Mouse (Mus musculus) testis, adult 2 months (tissue): Measurements from ENCODE around the gene Ssbp3. TPM values are rescaled to one million over a fixed set of nuclear protein-coding genes. Genes with fewer than 3 reads are reported as not detected.

Experiments used
- H3K27ac ChIP-seq: fragments of 200-500 bp; 2 replicates; pipeline ENCODE4 v1.5.1; 2012; ENCODE audit warnings: low read depth, low read length; ENCODE audit not compliant: control insufficient read depth, insufficient read depth
- H3K27me3 ChIP-seq: fragments of 200-500 bp; 2 replicates; pipeline ENCODE4 v1.6.1; 2012; ENCODE audit warnings: mild to moderate bottlenecking, low read length, moderate library complexity; ENCODE audit not compliant: control insufficient read depth, insufficient read depth
- H3K36me3 ChIP-seq: fragments of 200-500 bp; 2 replicates; pipeline ENCODE4 v1.6.1; 2012; ENCODE audit warnings: mild to moderate bottlenecking, low read length; ENCODE audit not compliant: control insufficient read depth, insufficient read depth
- H3K4me1 ChIP-seq: fragments of 200-500 bp; 2 replicates; pipeline ENCODE4 v1.6.1; 2012; ENCODE audit warnings: low read length; ENCODE audit not compliant: control insufficient read depth, insufficient read depth
- H3K4me3 ChIP-seq: fragments of 200-500 bp; 2 replicates; pipeline ENCODE4 v1.5.1; 2012; ENCODE audit warnings: low read depth, mild to moderate bottlenecking, low read length, moderate library complexity, mixed read lengths; ENCODE audit not compliant: control insufficient read depth
- CTCF ChIP-seq: fragments of 200-500 bp; IDR thresholded peaks from 2 replicates; pipeline ENCODE4 v1.5.1; 2012; ENCODE audit warnings: low read depth, mild to moderate bottlenecking, inconsistent platforms, low read length, moderate library complexity; ENCODE audit not compliant: control insufficient read depth, insufficient read depth, insufficient replicate concordance
- POLR2A ChIP-seq: fragments of 200-500 bp; IDR thresholded peaks from 2 replicates; pipeline ENCODE4 v1.6.1; 2012; ENCODE audit warnings: low read depth, mild to moderate bottlenecking, inconsistent platforms, low read length, moderate library complexity; ENCODE audit not compliant: control insufficient read depth
- polyA plus RNA-seq: library from polyadenylated mRNA; depleted of rRNA; stranded (reverse); fragments of >200 nt; gene quantifications from 2 replicates; pipeline ENCODE4 v1.2.3, GENCODE M21; 2012

The Ssbp3 gene
- polyA plus RNA-seq, 1 experiment, result 38.3 TPM

DNA sequence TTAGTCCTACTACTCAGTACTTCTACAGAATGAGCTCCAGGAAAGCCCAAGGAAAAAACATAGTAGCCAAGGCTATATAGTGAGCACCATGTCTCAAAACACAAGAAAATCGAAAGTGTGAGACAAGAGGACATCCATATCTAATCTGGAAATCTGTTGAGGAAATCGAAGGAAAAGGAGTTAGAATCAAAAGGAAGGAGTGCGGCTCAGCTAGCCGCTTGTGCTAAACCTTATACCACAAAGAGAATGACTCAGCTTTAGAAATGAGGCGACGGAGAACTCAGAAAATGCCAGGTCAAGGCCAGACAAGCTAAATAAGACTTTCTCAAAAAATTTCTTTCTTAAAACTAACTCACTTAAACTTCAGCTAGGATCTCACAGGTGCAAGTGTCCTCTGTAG is 131.8 kb downstream of the Ssbp3 start:
- TF ChIP-seq CTCF, result no peak
- TF ChIP-seq POLR2A, result no peak
- H3K27me3 ChIP-seq, result no peaks in the 10 kb centered on the region
- H3K4me3 ChIP-seq, result no peak overlapping the region
- no peaks in the 10 kb centered on the region for H3K4me1 ChIP-seq
- no peaks in the 10 kb centered on the region for H3K36me3 ChIP-seq
- H3K27ac ChIP-seq, result no peak overlapping the region

DNA sequence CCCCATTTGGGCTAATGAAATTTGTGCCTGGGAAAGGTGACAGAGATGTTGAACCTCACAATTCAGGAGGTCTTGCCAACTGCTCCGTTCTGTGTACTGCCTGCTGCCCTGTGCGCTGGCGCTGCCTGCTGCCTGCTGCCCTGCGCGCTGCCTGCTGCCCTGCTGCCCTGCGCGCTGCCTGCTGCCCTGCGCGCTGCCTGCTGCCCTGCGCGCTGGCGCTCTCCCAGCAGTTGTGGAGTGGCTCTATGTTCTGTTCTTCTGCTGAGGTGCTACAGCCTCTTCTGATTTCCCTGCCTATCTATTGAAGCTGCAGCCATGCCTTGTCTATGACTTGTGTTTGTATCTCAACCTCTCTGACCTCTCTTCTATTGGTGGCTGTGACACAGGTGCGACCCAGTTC is 134.7 kb downstream of the Ssbp3 start:
- H3K4me1 ChIP-seq, result no peaks in the 10 kb centered on the region
- H3K36me3 ChIP-seq, result no peaks in the 10 kb centered on the region
- TF ChIP-seq CTCF (no peak), POLR2A (no peak)
- no peak overlapping the region for H3K27ac ChIP-seq
- no peak overlapping the region for H3K4me3 ChIP-seq
- no peaks in the 10 kb centered on the region for H3K27me3 ChIP-seq

DNA sequence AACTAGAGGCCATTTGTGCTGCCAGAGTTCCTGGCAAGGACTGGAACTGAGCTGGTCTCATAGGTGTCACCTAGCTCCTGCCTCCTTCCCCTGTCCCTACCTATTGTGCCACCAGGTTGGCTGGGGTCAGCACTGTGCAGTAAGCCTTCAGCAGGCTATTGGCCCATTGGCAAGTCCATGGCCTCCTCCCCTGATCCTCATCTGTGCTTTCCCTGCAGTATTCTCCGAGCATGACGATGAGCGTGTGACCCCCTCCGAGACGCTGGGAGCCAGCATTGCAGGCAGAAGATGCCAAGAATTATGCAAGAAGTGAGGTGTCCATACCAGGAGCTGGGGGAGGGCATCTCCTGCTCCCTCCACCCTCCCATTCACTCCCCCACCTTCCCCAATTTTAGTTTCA is 137.3 kb downstream of the Ssbp3 start:
- TF ChIP-seq CTCF, result no peak
- TF ChIP-seq POLR2A, result no peak
- Histone ChIP-seq H3K4me3 (no peak overlapping the region), H3K27ac (no peak overlapping the region), H3K4me1 (no peaks in the 10 kb centered on the region), H3K27me3 (no peaks in the 10 kb centered on the region), H3K36me3 (no peaks in the 10 kb centered on the region)

DNA sequence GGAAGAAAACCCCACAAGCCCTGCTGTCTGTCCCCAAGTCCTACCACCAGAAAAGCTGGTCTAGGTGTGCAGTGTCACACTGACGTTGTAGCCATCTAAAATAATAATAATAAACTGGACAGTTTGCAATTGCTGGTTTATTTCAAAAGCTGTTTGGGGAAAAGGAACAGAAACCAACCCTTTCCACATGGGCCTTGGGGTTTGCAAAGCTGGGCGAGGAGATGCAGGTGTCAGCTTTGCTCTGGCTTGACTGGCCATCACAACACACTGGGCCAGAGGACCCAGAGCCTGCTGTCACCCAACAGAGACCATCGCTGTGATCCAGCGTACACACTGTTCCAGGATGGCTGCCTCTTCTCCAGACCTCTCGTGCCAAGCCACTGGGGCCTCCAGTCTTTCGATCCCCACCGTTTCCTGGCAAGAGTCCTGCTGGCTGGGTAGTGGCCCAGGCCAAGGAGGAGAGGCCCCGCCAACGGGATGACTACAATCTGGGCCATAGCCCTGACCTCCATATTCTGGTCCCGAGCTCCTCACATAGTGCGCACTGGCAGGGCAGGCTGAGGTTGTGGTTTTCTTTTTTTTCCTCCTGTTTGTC is 138.2 kb downstream of the Ssbp3 start:
- Histone ChIP-seq H3K36me3 (no peaks in the 10 kb centered on the region), H3K27ac (no peak overlapping the region), H3K27me3 (no peaks in the 10 kb centered on the region), H3K4me3 (no peak overlapping the region), H3K4me1 (no peaks in the 10 kb centered on the region)
- TF ChIP-seq POLR2A (no peak), CTCF (no peak)

DNA sequence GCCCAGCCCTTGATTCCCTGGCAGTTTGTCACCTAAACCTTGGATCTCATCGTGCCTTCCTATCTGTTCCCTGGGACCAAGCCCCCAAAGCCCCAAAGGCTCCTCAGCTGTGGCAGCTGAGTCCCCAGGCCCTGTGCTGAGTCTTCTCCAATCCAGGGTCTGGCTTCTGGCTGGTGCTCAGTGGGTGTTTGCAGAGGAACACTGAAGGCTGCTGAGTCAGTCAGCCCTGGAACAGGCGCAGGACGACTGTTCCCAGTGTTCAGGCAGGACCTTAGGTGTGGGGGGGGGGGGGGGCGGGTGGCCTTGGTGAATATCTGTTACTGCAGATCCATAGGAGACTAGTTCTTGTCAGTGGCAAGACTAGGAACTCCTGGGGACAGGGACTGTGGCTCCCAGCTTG is 141.4 kb downstream of the Ssbp3 start:
- Histone ChIP-seq H3K4me3 (no peak overlapping the region), H3K36me3 (no peaks in the 10 kb centered on the region), H3K27ac (no peak overlapping the region), H3K4me1 (no peaks in the 10 kb centered on the region), H3K27me3 (no peaks in the 10 kb centered on the region)
- no peak for TF ChIP-seq CTCF
- TF ChIP-seq POLR2A, result no peak

DNA sequence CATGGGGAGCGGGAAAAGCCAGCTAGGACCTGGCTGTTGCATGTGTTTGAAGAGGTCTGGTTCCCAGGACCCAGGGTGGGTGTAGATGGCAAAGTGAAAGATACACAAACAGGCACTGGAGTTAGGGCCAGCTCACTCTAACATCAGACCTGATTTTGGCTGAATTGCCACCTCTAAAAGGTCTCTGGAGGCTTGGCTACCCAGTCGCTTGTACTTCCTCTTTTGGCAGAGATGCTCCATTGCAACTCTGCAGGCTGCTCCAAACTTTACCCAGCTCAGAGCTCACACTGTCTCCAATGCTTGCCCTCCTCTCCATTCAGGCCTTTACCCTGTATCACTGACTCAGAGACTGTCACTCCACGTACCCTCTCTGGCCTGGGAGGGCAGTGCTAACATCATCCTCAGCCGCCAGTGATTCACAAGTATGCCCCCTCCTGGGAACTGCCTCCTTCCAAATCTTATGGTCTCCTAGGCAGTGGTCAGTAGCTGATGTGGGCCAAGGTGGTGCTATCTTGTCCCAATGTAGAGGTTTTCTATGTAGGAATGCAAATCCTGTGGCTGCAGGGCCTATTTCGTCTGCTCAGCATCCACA is 142.6 kb downstream of the Ssbp3 start:
- Histone ChIP-seq H3K27ac (no peak overlapping the region), H3K36me3 (no peaks in the 10 kb centered on the region), H3K4me3 (no peak overlapping the region), H3K4me1 (no peaks in the 10 kb centered on the region), H3K27me3 (no peaks in the 10 kb centered on the region)
- TF ChIP-seq POLR2A (no peak), CTCF (no peak)

GRCm38 (mm10) chr4:107056088-107056487 is 145.6 kb downstream of the Ssbp3 start:
- H3K27me3 ChIP-seq, result no peaks in the 10 kb centered on the region
- no peak overlapping the region for H3K27ac ChIP-seq
- no peak overlapping the region for H3K4me3 ChIP-seq
- TF ChIP-seq CTCF (no peak), POLR2A (no peak)
- peaks cover 2% of the 10 kb centered on the region; the same call in 1 of the 2 replicates for H3K36me3 ChIP-seq
- no peaks in the 10 kb centered on the region for H3K4me1 ChIP-seq

DNA sequence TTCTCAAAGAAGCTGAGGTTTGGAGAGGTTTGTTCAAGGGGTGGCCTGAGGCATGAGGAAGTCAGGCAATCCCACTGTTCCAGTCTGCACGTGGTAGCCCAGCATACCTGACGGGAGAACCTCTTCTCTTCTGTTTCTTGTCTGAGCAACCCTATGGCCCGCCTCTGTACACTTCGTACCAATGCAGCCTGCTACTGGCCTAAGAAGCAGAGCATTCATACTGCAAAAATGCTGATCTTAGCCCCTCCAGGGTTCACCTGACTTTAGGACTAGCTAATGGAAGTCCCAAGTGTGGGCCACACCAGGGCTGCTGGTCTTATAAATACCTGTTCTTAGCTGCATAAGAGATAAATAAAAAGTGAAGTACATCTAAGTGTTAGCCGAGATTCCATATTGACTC is 147.8 kb downstream of the Ssbp3 start:
- TF ChIP-seq POLR2A, result no peak
- TF ChIP-seq CTCF, result no peak
- Histone ChIP-seq H3K4me3 (no peak overlapping the region), H3K27ac (no peak overlapping the region), H3K27me3 (no peaks in the 10 kb centered on the region), H3K36me3 (peaks cover 3% of the 10 kb centered on the region), H3K4me1 (no peaks in the 10 kb centered on the region)
